Mouse (Mus musculus): ENCODE results near the gene Epha2.

DNA sequence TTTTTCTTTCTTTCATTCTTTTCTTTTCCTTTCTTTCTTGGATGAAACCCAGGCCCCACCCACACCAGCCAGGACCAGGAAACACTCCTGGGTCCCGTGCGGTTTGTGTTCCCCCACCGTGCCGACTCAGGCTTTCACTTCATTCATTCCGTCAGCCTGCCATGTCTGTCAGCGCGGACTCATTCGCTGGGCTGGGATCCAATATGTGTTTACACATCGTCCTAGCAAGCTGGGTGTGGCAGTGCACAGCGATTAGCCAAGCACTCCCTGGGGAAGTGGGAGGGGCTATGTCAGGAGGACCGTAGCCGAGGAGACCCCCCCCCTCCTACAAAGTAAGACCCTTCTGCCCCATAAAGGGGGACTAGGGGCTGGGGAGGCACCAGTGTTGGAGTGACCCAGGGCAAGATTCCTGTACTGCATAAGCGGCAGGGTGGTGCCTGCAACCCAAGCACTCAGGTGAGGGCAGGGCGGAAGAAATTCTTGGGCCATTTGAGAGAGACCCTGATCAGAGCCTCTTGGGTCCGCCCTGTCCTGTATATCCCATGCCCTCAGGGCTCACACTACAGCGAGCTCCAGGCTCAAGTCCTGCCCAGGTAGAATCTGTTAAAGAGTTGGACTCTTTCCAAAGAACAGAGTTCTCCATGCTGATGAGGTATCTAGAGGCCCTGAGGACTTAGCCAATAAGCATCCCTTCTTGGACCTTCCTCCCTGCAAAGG, 40.9 kb upstream of the Epha2 start:
- TF ChIP-seq CTCF (conservative IDR thresholded peaks at IDR 0.05; ENCODE audit: low read length), result no peak
- TF ChIP-seq POU5F1 (IDR thresholded peaks at IDR 0.05; ENCODE audit: borderline replicate concordance, low read length), result no peak
